Mouse (Mus musculus) adrenal gland, adult 2 months (tissue): ENCODE results near the gene Ranbp1. TPM values are rescaled to one million over a fixed set of nuclear protein-coding genes. Genes with fewer than 3 reads are reported as not detected.
"Not testable (repeated sequence)": the region's sequence is repeated elsewhere in the genome, so short reads cannot be mapped to it uniquely, and the experiment has no call there.

Source experiments
- DNase-seq: peaks from one replicate; pipeline ENCODE4 v3.0.0; 2021
- microRNA-seq, 2 experiments: library from miRNA; unstranded; fragments of <30 nt; microRNA quantifications; one replicate each; pipeline ENCODE4 v1.2.0; 2021
- polyA plus RNA-seq: library from polyadenylated mRNA; depleted of rRNA; stranded (reverse); fragments of >200 nt; gene quantifications from 2 replicates; pipeline ENCODE4 v1.2.3, GENCODE M21; 2012; rRNA removed
- total RNA-seq, 2 experiments: library from RNA; stranded (reverse); gene quantifications; 2 replicates each; pipeline ENCODE4 v1.2.3; 2021

The Ranbp1 gene
- total and polyA plus RNA-seq, 3 experiments: 139 to 175 (median 162) TPM

- no peak for DNase-seq
Observed at GRCm38 (mm10) chr16:18202061-18202460, 46.5 kb downstream of the Ranbp1 start.

GRCm38 (mm10) chr16:18201620-18202019 is 46.9 kb downstream of the Ranbp1 start:
- no peak for DNase-seq

DNA sequence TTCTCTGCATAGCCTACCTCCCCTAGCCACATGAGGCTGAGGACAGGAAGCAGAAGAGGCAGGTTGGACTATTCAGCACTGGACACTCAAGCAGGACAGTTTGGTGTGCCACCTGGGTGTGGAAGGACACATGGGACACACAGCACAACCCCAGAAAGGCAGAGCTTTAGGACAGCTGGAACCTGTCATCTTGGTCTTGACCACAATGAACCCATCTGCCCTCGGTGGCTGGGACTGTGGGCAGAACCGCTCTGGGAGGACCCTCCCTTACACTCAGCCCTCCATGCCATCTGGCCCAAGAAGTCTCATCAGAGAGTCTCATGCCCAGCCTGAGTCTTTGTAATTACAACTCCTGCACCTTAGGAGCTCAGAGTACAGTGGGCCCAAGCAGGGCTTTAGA is 48.5 kb downstream of the Ranbp1 start:
- no peak for DNase-seq

- DNase-seq: no peak
Observed at GRCm38 (mm10) chr16:18198365-18199098, 50.0 kb downstream of the Ranbp1 start.

- no peak for DNase-seq
Observed at GRCm38 (mm10) chr16:18197881-18198280, 50.7 kb downstream of the Ranbp1 start.

- not testable (repeated sequence) for DNase-seq
Observed at GRCm38 (mm10) chr16:18195561-18195960, 53.0 kb downstream of the Ranbp1 start.

DNA sequence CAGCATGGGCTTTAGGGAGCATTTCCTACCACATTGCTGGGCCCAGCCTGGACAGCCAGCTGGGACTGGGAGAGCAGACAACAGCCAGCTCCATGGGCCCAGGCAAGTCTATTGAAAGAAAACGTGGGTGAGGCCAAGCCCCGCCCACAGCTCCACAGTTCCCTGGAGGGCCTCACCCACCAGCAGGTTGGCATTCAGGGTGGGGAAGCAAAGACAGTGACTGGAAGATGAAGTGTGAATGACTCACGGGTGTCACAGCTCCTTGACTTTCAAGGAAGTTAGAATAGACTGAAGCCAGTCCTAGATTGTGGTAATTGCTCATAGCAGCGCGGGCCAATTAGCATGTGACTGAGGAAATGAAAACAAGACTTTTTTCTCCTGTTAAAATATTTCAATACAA is 53.5 kb downstream of the Ranbp1 start:
- no peak for DNase-seq

DNA sequence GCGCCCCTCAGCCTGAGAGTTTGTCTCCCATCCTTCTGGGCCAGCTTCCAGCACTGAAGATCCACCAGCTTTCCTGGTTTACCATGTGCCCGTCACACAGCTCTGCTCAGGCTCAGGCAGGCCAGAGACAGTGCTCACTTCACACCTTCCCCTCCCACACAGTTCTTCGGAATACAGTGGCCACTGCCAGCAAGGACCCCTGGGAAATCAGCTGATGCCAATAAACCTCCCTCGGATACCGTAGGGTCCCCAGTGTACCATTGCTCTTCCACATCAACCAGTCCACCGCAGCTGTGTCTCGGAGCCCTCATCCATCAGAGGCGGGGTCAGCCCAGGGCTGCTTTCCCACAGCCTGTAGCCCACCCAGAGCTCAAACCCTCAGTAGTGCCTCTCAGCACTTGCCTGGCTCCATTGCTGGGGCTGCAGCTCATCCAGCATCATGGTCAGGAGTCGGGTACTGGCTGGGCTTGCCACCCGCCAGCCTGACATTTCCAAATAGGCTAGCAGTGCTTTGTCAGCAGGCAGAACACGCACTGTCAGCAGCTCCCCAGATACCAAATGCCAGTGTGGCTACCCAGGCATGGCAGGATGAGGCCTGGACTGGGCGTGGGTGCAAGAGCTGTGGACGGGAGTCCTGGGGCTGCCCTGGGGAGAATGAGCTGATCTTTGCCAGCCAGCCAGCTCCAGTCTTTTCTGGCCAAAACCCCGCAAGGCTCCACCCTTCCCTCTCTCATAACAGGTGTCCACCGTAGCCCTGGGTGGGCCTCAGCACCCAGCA is 54.1 kb downstream of the Ranbp1 start:
- DNase-seq: no peak

DNA sequence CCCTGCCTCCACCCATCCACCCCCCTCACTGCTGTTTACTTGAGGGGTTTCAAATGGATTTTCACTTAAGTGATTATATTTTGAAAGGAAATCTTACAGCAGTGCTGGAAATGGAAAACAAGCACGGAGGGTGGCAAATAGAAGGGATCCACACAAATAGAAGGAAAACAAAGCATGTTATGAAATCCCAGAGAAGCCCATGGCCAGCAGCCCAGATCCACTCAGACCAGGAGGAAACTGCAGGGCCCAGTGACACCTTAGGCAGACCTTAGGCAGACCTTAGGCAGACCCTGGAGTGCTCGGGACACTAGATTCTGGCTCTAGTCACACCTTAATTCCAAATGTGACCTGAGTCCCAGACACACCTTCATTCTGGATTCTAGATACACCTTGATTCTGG is 57.5 kb downstream of the Ranbp1 start:
- no peak for DNase-seq

Small RNAs within 50 kb of the gene (microRNA-seq; reads per million reads assigned to microRNA genes)
- gene Gm24572 (0.44 to 3.3 reads per million in 2 experiments), gene Mir1306 (74.0 to 175 reads per million in 2 experiments)

Other genes with a start within 250 kb of the Ranbp1 start
- 10 to 100 TPM; 71.3 to 75.7 TPM for gene Dgcr6, start 195.9 kb downstream of the Ranbp1 start, total RNA-seq
- 127 and 132 TPM in 2 replicates for gene Dgcr6, start 195.9 kb downstream of the Ranbp1 start, polyA plus RNA-seq
- 10 to 100 TPM; 30.2 to 46.7 TPM for gene Prodh, start 158.5 kb downstream of the Ranbp1 start, total RNA-seq
- gene Prodh, start 158.5 kb downstream of the Ranbp1 start, polyA plus RNA-seq: 68.7 and 99.1 TPM in 2 replicates
- under 1 TPM; 0.14 to 0.23 TPM for gene Rtn4r, start 121.1 kb downstream of the Ranbp1 start, total RNA-seq
- gene Rtn4r, start 121.1 kb downstream of the Ranbp1 start, polyA plus RNA-seq: 0.58 and 0.90 TPM in 2 replicates
- gene Ccdc188, start 30.9 kb downstream of the Ranbp1 start, total RNA-seq: not detected
- gene Ccdc188, start 30.9 kb downstream of the Ranbp1 start, polyA plus RNA-seq: not detected in 2 replicates
- 10 to 100 TPM; 23.3 to 23.8 TPM for gene Zdhhc8, start 13.6 kb downstream of the Ranbp1 start, total RNA-seq
- 182 and 191 TPM in 2 replicates for gene Zdhhc8, start 13.6 kb downstream of the Ranbp1 start, polyA plus RNA-seq
- gene Trmt2a, start 53 bp downstream of the Ranbp1 start, total RNA-seq: 10 to 100 TPM; 53.2 to 55.5 TPM
- gene Trmt2a, start 53 bp downstream of the Ranbp1 start, polyA plus RNA-seq: 32.8 and 45.4 TPM in 2 replicates
- 1 to 10 TPM in 1 of 2 experiments, not detected in 1; 2.7 TPM for gene Gm49776, start 9.6 kb upstream of the Ranbp1 start, total RNA-seq
- gene Gm49776, start 9.6 kb upstream of the Ranbp1 start, polyA plus RNA-seq: not detected in 2 replicates
- gene Dgcr8, start 40.5 kb upstream of the Ranbp1 start, total RNA-seq: 10 to 100 TPM; 23.3 to 27.3 TPM
- 12.3 and 20.6 TPM in 2 replicates for gene Dgcr8, start 40.5 kb upstream of the Ranbp1 start, polyA plus RNA-seq
- gene Tango2, start 99.4 kb upstream of the Ranbp1 start, total RNA-seq: 10 to 100 TPM; 36.1 to 37.1 TPM
- gene Tango2, start 99.4 kb upstream of the Ranbp1 start, polyA plus RNA-seq: 40.6 and 51.1 TPM in 2 replicates
- 10 to 100 TPM; 33.4 to 48.9 TPM for gene Arvcf, start 99.5 kb upstream of the Ranbp1 start, total RNA-seq
- gene Arvcf, start 99.5 kb upstream of the Ranbp1 start, polyA plus RNA-seq: 54.2 and 59.1 TPM in 2 replicates
- 10 to 100 TPM; 73.3 TPM for gene Txnrd2, start 177.7 kb upstream of the Ranbp1 start, total RNA-seq
- gene Txnrd2, start 177.7 kb upstream of the Ranbp1 start, polyA plus RNA-seq: 50.3 and 64.6 TPM in 2 replicates
- 100 to 1,000 TPM; 203 to 288 TPM for gene Comt, start 178.1 kb upstream of the Ranbp1 start, total RNA-seq
- gene Comt, start 178.1 kb upstream of the Ranbp1 start, polyA plus RNA-seq: 407 and 432 TPM in 2 replicates
- 1 to 10 TPM; 4.4 to 7.8 TPM for gene Gnb1l, start 250.0 kb upstream of the Ranbp1 start, total RNA-seq
- 10.5 and 15.5 TPM in 2 replicates for gene Gnb1l, start 250.0 kb upstream of the Ranbp1 start, polyA plus RNA-seq